Mouse (Mus musculus) ES-E14 (cell line): ENCODE data around the gene Ltbp2.

Experiments used
- CHD2 ChIP-seq: IDR thresholded peaks from 2 replicates; pipeline ENCODE4 v1.6.1; 2014; ENCODE audit warnings: mild to moderate bottlenecking, low read depth, low read length, inconsistent platforms
- HCFC1 ChIP-seq: IDR thresholded peaks from 2 replicates; pipeline ENCODE4 v1.6.1; 2012; ENCODE audit warnings: low read length, inconsistent platforms, borderline replicate concordance; ENCODE audit not compliant: insufficient read depth
- MAFK ChIP-seq: IDR thresholded peaks from 2 replicates; pipeline ENCODE4 v1.6.1; 2014; ENCODE audit warnings: mild to moderate bottlenecking, low read depth, low read length, inconsistent platforms; ENCODE audit not compliant: insufficient read depth
- ZC3H11A ChIP-seq: IDR thresholded peaks from 2 replicates; pipeline ENCODE4 v1.6.1; 2012; ENCODE audit warnings: low read depth, mild to moderate bottlenecking, inconsistent platforms, low read length, borderline replicate concordance

DNA sequence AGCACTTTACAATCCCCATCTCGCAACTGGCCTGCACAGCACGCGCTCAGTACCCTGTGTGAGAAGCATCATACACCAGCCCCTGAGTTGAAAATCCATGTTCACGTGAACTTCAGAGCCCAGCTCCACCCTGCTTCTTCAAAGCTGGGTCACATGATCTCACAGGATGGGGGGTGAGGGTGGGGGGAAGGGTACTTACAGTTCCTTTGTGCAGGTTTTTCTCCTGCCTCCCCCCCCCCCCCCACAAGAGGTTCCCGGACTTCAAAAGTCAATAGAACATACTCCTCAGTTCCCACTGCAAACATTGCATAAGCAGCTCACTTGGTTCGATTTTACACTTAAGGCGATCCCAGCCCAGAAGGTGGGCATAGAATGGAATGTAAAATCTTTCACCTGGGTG, 106.7 kb downstream of the Ltbp2 start:
- TF ChIP-seq MAFK, result no peak
- TF ChIP-seq HCFC1, result no peak
- TF ChIP-seq CHD2, result no peak
- no peak for TF ChIP-seq ZC3H11A
